8 mouse cellular contexts compared by ENCODE assay signal in the genomic region with DNA sequence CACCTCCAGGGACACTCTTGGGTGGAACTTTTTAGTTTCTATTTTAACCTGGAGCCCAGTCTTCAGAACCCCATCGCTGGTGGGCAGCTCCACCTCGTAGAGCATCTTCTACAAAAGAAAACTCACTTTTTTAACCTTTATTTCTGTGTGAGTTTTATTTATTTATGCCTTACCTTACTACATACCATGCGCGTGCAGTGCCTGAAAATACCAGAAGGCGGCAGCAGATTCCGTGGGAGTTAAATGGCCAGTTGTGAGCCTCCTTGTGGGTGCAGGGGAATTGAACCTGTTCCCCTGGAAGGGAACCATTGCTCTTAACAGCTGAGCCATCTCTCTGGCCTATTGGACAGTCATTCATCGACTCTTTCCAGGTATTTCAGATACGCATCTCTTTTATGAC. TPM values are rescaled to one million over a fixed set of nuclear protein-coding genes. Genes with fewer than 3 reads are reported as not detected.
DNase-seq lines count a peak whose midpoint lies in the region; ATAC-seq and TF ChIP-seq lines count a peak whose summit lies in the region.

No protein-coding gene starts in this region.

- peak; percentile 52 for ATAC-seq in activated CD4-positive, CD25-positive, alpha-beta regulatory T cell, adult 4 months
- ATAC-seq in common myeloid progenitor, adult 5-6 weeks (replicated peaks; ENCODE audit: low read depth, poor library complexity, severe bottlenecking) = peak; percentile 58

- DNase-seq in left cerebral cortex, adult 18-20 months (ENCODE audit: low spot score in 2 of 2) = peak; percentile 46 to 60
- no peak for DNase-seq in left cerebral cortex, adult 11 months (ENCODE audit: low spot score)
- peak; percentile 80 for DNase-seq in induced T-regulatory cell, adult 2 months (ENCODE audit: low read depth)
- peak; percentile 58 for DNase-seq in liver, adult 2 months (ENCODE audit: extremely low read depth, low read depth, low spot score)
- peak; percentile 18 for DNase-seq in retina, adult 2 months (ENCODE audit: low read depth, low spot score)
- peak; percentile 34 to 77 for DNase-seq in urinary bladder, adult 18-20 months (ENCODE audit: low spot score in 2 of 2)

- H3K4me3 ChIP-seq in liver, adult 2 months (ENCODE audit: insufficient read depth, low read depth, low read length) = no peak overlapping the region

- no peak overlapping the region for H3K9ac ChIP-seq in liver, adult 2 months (ENCODE audit: low read depth, low read length)

- no peaks in the 10 kb centered on the region for H3K27me3 ChIP-seq in liver, adult 2 months (ENCODE audit: control insufficient read depth, insufficient read depth, low read length)

- H3K27ac ChIP-seq in liver, adult 2 months (replicated peaks; ENCODE audit: insufficient read depth, low read depth, low read length) = no peak overlapping the region

- no peaks in the 10 kb centered on the region for H3K36me3 ChIP-seq in liver, adult 2 months (ENCODE audit: control insufficient read depth, insufficient read depth, low read length)

- H3K4me1 ChIP-seq in liver, adult 2 months (ENCODE audit: control insufficient read depth, insufficient read depth, low read length) = no peaks in the 10 kb centered on the region

- whole genome bisulfite sequencing in liver, adult 2 months = 35% methylated on average over 8 of the region's 8 CpGs

- no peaks in the 10 kb centered on the region for H3K79me2 ChIP-seq in liver, adult 2 months (ENCODE audit: control insufficient read depth, insufficient read depth, low read length)

- TF ChIP-seq POLR2A in liver, adult 2 months (IDR thresholded peaks at IDR 0.05; ENCODE audit: extremely low read depth, insufficient read depth, low read length) = no peak

- peak; percentile 79 for TF ChIP-seq CTCF in liver, adult 2 months (IDR thresholded peaks at IDR 0.05; ENCODE audit: low read depth, low read length)

RNA-seq across cellular contexts. Expression of a gene that starts 5.1 kb away (rescaled TPM):
- under 1 TPM; 0.14 to 0.28 TPM for total RNA-seq in left cerebral cortex, adult 18-20 months (2021)
- polyA plus RNA-seq in activated CD4-positive, CD25-positive, alpha-beta regulatory T cell, adult 4 months (2017; shearing (Covaris generic)) = not detected
- 0.23 TPM in 1 of 2 replicates, not detected in the other for total RNA-seq in common myeloid progenitor, adult 5-6 weeks (2017)
- total RNA-seq in liver, adult 2 months (2014; rRNA removed) = 0.09 TPM in 1 of 2 replicates, not detected in the other
- polyA plus RNA-seq in liver, adult 2 months (2012; rRNA removed) = not detected in 2 replicates

RNA-seq across cellular contexts. Expression of a gene that starts 21.8 kb away (rescaled TPM):
- 10 to 100 TPM; 20.1 to 20.6 TPM for total RNA-seq in left cerebral cortex, adult 18-20 months (2021)
- polyA plus RNA-seq in activated CD4-positive, CD25-positive, alpha-beta regulatory T cell, adult 4 months (2017; shearing (Covaris generic)) = 10 to 100 TPM; 24.3 to 25.9 TPM
- total RNA-seq in common myeloid progenitor, adult 5-6 weeks (2017) = 31.5 and 34.1 TPM in 2 replicates
- total RNA-seq in liver, adult 2 months (2014; rRNA removed) = 72.4 and 99.9 TPM in 2 replicates
- 172 and 188 TPM in 2 replicates for polyA plus RNA-seq in liver, adult 2 months (2012; rRNA removed)
